Mouse (Mus musculus): ENCODE measurements around the gene Zfp523. TPM values are rescaled to one million over a fixed set of nuclear protein-coding genes. Genes with fewer than 3 reads are reported as not detected.

Gene Zfp523
- total RNA-seq, 2 experiments from 2014 or later = 1.5 to 2.1 TPM

DNA sequence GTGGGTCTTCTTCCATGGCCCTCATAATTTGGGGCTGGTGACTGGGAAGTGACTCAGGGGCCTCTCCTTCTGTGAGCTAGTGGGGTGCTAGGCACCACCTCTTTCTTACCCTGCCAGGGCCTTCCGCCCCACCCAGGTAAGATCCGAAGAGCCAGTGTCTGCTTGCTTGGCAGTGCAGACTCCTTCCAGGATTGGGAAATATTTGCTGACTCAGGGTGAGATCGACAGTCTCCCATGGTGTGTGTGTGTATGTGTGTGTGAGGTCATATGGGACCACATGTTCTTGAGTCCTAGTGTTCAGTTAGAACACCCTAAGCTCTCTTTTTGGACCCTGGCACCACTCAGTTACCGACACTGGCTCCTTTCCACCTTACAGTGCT is 59.7 kb downstream of the Zfp523 start:
- ATAC-seq (replicated peaks; ENCODE audit: low FRiP score, poor library complexity, severe bottlenecking) = no peak

DNA sequence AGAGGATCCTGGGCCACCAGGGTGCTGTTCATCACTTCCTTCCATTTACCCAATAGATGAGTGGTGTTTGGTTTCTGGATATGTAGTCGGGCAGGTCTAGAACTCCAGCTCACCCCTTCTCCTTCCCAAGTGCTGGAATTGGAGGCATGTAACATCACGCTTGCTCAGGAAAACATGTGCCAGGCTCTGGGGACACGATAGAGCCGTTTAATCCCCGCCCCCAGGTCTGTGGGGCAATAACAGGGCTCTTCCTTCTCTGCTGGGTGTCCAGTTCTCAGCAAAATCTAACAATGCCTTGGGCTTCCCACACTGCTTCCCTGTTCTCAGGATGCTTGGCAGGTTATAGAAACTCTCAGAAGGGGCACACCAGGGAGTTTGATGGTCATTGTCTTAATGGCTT is 60.4 kb downstream of the Zfp523 start:
- no peak for ATAC-seq (replicated peaks; ENCODE audit: low FRiP score, poor library complexity, severe bottlenecking)

GRCm38 (mm10) chr17:28237874-28238273 is 60.9 kb downstream of the Zfp523 start:
- no peak for ATAC-seq (replicated peaks; ENCODE audit: low FRiP score, poor library complexity, severe bottlenecking)

DNA sequence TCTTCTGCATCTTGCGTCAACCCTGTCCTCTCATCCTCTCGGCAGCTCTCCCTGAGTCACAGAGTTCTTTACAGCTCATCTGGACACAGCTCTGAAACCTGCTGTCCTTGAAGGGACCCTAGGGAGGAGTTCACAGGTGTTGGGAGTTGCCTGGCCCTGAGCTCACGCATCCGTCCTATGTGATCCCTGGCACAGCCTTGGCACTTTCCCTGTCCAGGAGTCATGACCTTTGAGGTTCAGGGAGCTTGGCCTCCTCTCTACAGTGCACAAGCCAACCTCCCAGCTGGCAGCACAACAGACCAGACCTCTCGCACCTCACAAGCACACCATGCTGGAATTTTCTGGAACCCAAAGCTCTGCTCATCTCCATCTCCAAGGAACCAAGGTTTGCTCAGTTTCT is 63.9 kb downstream of the Zfp523 start:
- no peak for ATAC-seq (replicated peaks; ENCODE audit: low FRiP score, poor library complexity, severe bottlenecking)

DNA sequence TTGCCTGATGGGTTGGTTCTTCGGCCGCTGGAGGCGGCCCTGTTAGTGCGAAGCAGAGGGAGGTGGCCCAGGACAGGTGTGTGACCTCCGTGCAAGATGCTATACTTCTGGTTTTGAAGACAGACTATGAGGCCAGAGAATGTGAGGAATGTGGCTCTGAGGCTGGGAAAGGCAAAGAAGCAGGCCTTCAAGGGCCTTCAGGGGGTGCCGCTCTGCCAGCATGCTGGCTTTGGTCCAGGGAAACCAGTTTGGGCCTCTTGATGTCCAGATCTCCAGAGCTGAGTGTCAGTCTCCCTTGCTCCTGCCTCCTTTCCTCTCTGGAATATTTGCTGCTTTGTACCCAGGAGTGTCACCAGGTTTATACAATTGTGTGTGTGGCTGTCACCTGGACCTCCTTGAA is 65.4 kb downstream of the Zfp523 start:
- ATAC-seq (replicated peaks; ENCODE audit: low FRiP score, poor library complexity, severe bottlenecking) = no peak

DNA sequence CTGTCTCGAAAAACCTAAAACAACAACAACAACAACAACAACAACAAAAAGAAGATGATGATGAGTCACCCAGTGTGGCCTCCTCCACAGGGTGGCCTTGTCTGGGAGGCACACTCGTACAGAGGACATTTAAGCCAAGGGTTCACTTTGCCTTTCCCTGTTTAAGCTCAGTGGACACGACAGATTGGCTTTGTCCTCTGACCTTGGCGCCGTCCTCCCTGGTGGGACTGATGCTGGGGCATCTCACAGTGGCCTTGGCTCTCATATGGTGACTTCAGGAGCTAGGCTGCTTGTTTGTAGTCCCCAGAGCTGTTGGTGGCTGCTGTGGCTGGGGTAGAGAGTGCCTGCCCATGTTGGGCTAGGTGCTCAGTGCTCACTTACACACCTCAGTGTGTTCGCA is 67.3 kb downstream of the Zfp523 start:
- ATAC-seq (replicated peaks; ENCODE audit: low FRiP score, poor library complexity, severe bottlenecking) = no peak

GRCm38 (mm10) chr17:28244714-28245113 is 67.8 kb downstream of the Zfp523 start:
- no peak for ATAC-seq (replicated peaks; ENCODE audit: low FRiP score, poor library complexity, severe bottlenecking)

DNA sequence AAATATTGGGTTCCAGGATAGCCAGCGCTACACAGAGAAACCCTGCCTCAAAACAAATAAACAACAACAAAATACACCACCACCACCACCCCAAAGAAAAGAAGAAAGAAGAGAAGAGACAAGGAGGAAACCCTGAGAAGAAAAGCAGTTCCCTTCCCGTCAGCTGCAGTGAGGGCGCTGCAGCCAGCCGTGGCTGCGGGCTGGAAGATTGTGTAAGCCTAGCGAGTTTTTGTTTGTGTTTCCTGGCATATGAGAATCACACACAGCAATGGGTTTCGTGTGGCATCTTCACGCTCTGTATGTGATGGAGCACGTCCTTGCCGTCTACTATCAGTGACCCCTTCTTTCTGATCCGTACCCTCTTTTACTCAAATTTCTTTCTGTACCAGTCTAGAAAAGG is 69.7 kb downstream of the Zfp523 start:
- no peak for ATAC-seq (replicated peaks; ENCODE audit: low FRiP score, poor library complexity, severe bottlenecking)

- ATAC-seq (replicated peaks; ENCODE audit: low FRiP score, poor library complexity, severe bottlenecking) = no peak
Measured at GRCm38 (mm10) chr17:28247613-28248012, 70.7 kb downstream of the Zfp523 start.

DNA sequence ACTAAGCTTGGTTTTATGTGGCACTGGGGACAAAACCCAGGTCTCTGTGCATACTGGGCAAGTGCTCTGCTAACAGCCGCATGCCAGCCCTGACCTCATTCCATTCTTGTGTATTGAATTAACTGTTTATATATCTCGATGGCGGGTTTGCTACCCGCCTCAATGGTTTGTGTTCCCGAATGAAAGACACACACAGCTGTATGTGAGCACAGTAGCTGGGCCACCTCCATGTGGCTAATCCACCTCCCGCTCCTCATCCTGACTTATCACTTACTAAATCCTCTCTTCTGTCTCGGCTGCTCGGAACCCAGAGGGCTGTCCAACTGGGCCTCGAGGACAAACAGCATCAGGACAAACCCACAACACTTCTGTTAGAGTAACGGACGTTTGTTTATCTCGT is 72.1 kb downstream of the Zfp523 start:
- ATAC-seq (replicated peaks; ENCODE audit: low FRiP score, poor library complexity, severe bottlenecking) = no peak

DNA sequence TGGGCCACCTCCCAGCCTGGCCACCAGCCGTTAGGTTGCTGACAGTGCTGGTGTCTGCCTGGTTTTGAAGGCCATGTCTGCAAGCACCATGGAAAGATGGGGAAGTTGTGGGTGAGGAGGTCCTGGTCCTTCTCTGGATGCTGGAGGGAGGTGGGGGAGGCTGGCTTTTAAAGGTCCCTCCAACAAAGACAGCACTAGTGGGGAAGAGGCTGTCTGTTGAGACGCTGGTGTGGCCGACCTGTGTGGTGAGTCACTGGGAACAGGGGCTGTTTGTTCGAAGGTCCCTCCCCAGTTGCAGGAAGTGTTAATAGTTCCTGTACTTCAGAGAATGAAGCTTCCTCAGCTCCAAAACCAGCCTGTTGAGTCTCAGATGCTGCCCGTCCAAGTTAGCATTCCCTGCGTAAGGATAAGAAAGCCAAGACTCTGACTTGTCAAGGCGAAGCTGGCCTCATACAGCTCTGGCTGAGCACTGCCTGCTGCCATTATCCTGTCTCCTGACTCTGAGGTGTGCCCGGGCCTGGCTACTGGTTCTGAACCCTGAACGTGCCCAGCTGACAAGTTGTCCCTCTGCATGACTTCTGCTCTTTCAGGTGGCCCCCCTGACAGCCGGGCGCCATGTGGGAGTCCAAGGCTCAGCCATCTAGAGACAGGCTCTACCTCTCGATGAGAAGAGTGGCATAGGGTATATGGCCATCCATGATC is 74.8 kb downstream of the Zfp523 start:
- no peak for ATAC-seq (replicated peaks; ENCODE audit: low FRiP score, poor library complexity, severe bottlenecking)

DNA sequence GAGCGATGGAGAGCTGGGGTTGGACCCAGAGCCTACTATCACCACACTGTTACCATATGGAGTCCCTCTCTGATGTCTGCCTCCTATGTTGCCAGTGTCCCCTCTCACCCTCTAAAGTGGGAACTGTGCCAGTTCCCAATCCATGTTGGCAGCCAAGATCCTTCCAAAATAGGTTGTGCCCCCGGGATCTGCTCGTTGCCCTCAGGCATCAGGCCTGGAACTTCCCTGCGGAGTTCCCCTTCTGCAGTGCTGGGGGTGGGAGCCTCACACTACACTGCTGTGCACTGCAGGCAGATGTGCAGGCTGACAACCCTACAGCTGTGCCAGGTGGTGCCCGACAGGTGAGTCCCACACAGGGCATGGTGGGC is 75.3 kb downstream of the Zfp523 start:
- no peak for ATAC-seq (replicated peaks; ENCODE audit: low FRiP score, poor library complexity, severe bottlenecking)

GRCm38 (mm10) chr17:28253216-28253615 is 76.3 kb downstream of the Zfp523 start:
- ATAC-seq (replicated peaks; ENCODE audit: low FRiP score, poor library complexity, severe bottlenecking) = no peak

GRCm38 (mm10) chr17:28254804-28255203 is 77.9 kb downstream of the Zfp523 start:
- no peak for ATAC-seq (replicated peaks; ENCODE audit: low FRiP score, poor library complexity, severe bottlenecking)

Other genes with a start within 250 kb of the Zfp523 start
- gene Tcp11, start 96.5 kb upstream of the Zfp523 start, total RNA-seq (2015; ENCODE audit: low replicate concordance) = not detected in 2 replicates
- gene Tcp11, start 96.5 kb upstream of the Zfp523 start, total RNA-seq (2017; ENCODE audit: low replicate concordance) = not detected in 2 replicates
- not detected in 2 replicates for gene Scube3, start 35.0 kb upstream of the Zfp523 start, total RNA-seq (2015; ENCODE audit: low replicate concordance)
- not detected in 2 replicates for gene Scube3, start 35.0 kb upstream of the Zfp523 start, total RNA-seq (2017; ENCODE audit: low replicate concordance)
- gene Def6, start 30.6 kb downstream of the Zfp523 start, total RNA-seq (2015; ENCODE audit: low replicate concordance) = 7.5 and 12.9 TPM in 2 replicates
- 21.9 and 28.0 TPM in 2 replicates for gene Def6, start 30.6 kb downstream of the Zfp523 start, total RNA-seq (2017; ENCODE audit: low replicate concordance)
- gene Ppard, start 55.6 kb downstream of the Zfp523 start, total RNA-seq (2015; ENCODE audit: low replicate concordance) = 0.21 and 0.77 TPM in 2 replicates
- 0.94 TPM in 1 of 2 replicates, not detected in the other for gene Ppard, start 55.6 kb downstream of the Zfp523 start, total RNA-seq (2017; ENCODE audit: low replicate concordance)
- gene Fance, start 136.4 kb downstream of the Zfp523 start, total RNA-seq (2015; ENCODE audit: low replicate concordance) = 23.1 TPM in 1 of 2 replicates, not detected in the other
- gene Fance, start 136.4 kb downstream of the Zfp523 start, total RNA-seq (2017; ENCODE audit: low replicate concordance) = 0.68 and 8.4 TPM in 2 replicates
- 515 and 525 TPM in 2 replicates for gene Rpl10a, start 151.3 kb downstream of the Zfp523 start, total RNA-seq (2015; ENCODE audit: low replicate concordance)
- 92.4 and 200 TPM in 2 replicates for gene Rpl10a, start 151.3 kb downstream of the Zfp523 start, total RNA-seq (2017; ENCODE audit: low replicate concordance)
- gene Tead3, start 173.7 kb downstream of the Zfp523 start, total RNA-seq (2015; ENCODE audit: low replicate concordance) = not detected in 2 replicates
- gene Tead3, start 173.7 kb downstream of the Zfp523 start, total RNA-seq (2017; ENCODE audit: low replicate concordance) = not detected in 2 replicates
- not detected in 2 replicates for gene Tulp1, start 188.1 kb downstream of the Zfp523 start, total RNA-seq (2015; ENCODE audit: low replicate concordance)
- gene Tulp1, start 188.1 kb downstream of the Zfp523 start, total RNA-seq (2017; ENCODE audit: low replicate concordance) = 0.28 TPM in 1 of 2 replicates, not detected in the other